Mouse (Mus musculus): ENCODE data around the gene Trim33. TPM values are rescaled to one million over a fixed set of nuclear protein-coding genes. Genes with fewer than 3 reads are reported as not detected.

Gene Trim33
- polyA plus RNA-seq, 1 experiment from 2014 or later: 35.3 TPM

DNA sequence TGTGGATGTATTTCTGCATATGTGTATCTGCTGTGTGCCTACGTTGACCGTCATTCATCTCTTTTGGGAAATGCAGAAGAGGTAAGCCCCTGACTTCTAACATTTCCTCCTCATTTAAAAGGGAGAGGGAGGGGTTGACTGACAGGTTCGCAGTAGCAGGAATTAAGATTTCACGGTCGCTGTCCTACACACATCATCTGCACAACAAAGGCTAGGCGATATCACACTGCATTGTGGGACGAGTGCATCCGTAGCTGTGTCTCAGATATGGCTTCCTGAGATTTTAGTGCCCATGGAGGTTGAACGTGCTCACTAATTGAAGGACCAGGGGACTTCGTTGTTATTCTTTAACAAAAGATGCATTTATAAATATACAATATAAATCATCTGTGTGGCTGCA lies 123.1 kb downstream of the Trim33 start:
- Histone ChIP-seq H3K4me1 (ENCODE audit: control insufficient read depth, insufficient read depth, low read length) (no peaks in the 10 kb centered on the region), H3K36me3 (ENCODE audit: control insufficient read depth, insufficient read depth, low read length) (no peaks in the 10 kb centered on the region), H3K4me3 (ENCODE audit: low read length) (no peak overlapping the region), H3K9me3 (ENCODE audit: control insufficient read depth, low read length) (no peaks in the 10 kb centered on the region), H3K9ac (ENCODE audit: low read depth, low read length) (no peak overlapping the region), H3K27me3 (ENCODE audit: control insufficient read depth, insufficient read depth, low read length) (no peaks in the 10 kb centered on the region), H3K27ac (ENCODE audit: low read depth, low read length) (no peak overlapping the region), H3K4me2 (replicated peaks; ENCODE audit: low read depth, low read length) (no peak overlapping the region)
- WGBS: 64% methylated on average over 10 of the region's 10 CpGs
- ATAC-seq (ENCODE audit: low FRiP score, low TSS enrichment): no peak

DNA sequence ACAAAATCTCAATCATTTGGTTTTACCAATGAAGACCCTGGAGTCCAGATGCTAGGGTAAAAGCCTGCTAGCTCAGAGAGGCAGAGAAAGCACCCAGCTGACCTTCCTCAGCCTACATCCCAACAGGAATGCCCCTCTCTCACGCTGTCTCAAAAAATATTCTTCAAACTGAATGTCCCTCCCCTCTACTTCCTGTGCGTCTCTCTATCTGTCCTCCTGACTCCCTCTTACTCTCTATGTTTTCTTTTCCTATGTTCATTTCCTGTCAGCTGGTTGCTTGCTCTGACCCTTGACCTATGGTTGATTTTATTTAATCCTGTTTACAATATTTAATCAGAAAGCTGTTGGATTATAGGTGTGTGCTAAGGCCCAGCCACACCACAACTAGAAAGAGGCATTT lies 126.0 kb downstream of the Trim33 start:
- no peak for ATAC-seq (ENCODE audit: low FRiP score, low TSS enrichment)
- Histone ChIP-seq H3K36me3 (ENCODE audit: control insufficient read depth, insufficient read depth, low read length) (no peaks in the 10 kb centered on the region), H3K4me3 (ENCODE audit: low read length) (no peak overlapping the region), H3K9ac (ENCODE audit: low read depth, low read length) (no peak overlapping the region), H3K27ac (ENCODE audit: low read depth, low read length) (no peak overlapping the region), H3K9me3 (ENCODE audit: control insufficient read depth, low read length) (no peaks in the 10 kb centered on the region), H3K4me2 (replicated peaks; ENCODE audit: low read depth, low read length) (no peak overlapping the region), H3K4me1 (ENCODE audit: control insufficient read depth, insufficient read depth, low read length) (no peaks in the 10 kb centered on the region), H3K27me3 (ENCODE audit: control insufficient read depth, insufficient read depth, low read length) (no peaks in the 10 kb centered on the region)
- WGBS: 56% methylated on average over 2 of the region's 2 CpGs

DNA sequence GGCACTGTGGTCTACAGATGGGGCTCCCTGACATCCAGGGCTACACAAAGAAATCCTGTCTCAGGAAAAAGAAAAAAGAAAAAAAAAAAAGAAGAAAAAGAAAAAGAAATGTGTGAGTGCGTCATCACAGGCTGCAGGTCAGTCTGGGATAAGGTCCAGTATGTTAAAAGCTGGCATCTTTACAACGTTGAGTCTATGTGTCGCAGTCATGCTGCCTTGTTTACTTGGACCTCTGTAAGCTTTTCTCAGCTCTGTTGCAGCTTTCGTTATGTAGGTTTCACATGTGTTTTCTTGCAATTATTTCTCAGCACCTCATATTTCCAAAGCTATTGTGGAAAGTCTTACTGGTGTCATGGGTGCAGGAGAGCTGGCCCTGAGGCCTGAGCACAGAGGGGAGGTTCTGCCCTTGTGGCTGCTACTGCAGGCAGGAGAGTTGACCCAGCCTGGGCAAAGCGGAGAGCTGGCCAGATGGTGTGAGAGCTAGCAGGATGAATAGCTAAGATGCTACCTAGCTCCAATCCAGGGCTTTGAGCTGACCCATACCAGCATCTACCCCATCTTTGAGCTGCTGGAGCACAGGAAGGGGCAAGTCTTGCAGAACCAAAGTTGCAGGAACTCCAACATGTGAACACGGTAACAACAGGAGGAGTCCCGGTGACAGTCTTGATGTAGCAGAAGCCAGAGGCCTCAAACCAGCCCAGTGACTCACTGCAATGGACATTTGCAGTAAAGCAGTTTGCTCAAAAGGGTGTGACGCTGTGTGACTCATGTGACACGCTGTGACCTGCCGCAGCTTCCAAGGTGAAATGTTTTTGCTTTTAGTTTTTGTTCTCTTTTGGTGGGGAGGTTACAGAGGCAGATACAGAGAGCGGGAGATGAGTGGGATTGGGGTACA lies 127.0 kb downstream of the Trim33 start:
- no peak overlapping the region for H3K9ac ChIP-seq (ENCODE audit: low read depth, low read length)
- ATAC-seq (ENCODE audit: low FRiP score, low TSS enrichment): no peak
- no peaks in the 10 kb centered on the region for H3K36me3 ChIP-seq (ENCODE audit: control insufficient read depth, insufficient read depth, low read length)
- WGBS: 78% methylated on average over 11 of the region's 11 CpGs
- no peak overlapping the region for H3K27ac ChIP-seq (ENCODE audit: low read depth, low read length)
- no peaks in the 10 kb centered on the region for H3K9me3 ChIP-seq (ENCODE audit: control insufficient read depth, low read length)
- no peak overlapping the region for H3K4me3 ChIP-seq (ENCODE audit: low read length)
- no peaks in the 10 kb centered on the region for H3K27me3 ChIP-seq (ENCODE audit: control insufficient read depth, insufficient read depth, low read length)
- no peaks in the 10 kb centered on the region for H3K4me1 ChIP-seq (ENCODE audit: control insufficient read depth, insufficient read depth, low read length)
- no peak overlapping the region for H3K4me2 ChIP-seq (replicated peaks; ENCODE audit: low read depth, low read length)

Other genes with a start within 250 kb of the Trim33 start
- 124 and 135 TPM in 2 replicates for gene Nras, start 221.0 kb upstream of the Trim33 start, polyA plus RNA-seq (2014; fragmentation: Nextera tagmentation; extraction: Ambion mirVana)
- gene Ampd1, start 205.3 kb upstream of the Trim33 start, polyA plus RNA-seq (2014; fragmentation: Nextera tagmentation; extraction: Ambion mirVana): not detected in 2 replicates
- 2.2 and 3.6 TPM in 2 replicates for gene Dennd2c, start 176.7 kb upstream of the Trim33 start, polyA plus RNA-seq (2014; fragmentation: Nextera tagmentation; extraction: Ambion mirVana)
- 195 and 223 TPM in 2 replicates for gene Bcas2, start 107.6 kb upstream of the Trim33 start, polyA plus RNA-seq (2014; fragmentation: Nextera tagmentation; extraction: Ambion mirVana)